Mouse (Mus musculus): ENCODE results near the gene Tnni1. TPM values are rescaled to one million over a fixed set of nuclear protein-coding genes. Genes with fewer than 3 reads are reported as not detected.

Tnni1 gene
- total RNA-seq, 2 experiments from 2014 or later = 0.26 TPM; not detected in 1

GRCm38 (mm10) chr1:135800192-135800950, 21.1 kb downstream of the Tnni1 start:
- no peak for DNase-seq (ENCODE audit: low spot score in 2 of 2)

GRCm38 (mm10) chr1:135807546-135807945, 28.3 kb downstream of the Tnni1 start:
- DNase-seq (ENCODE audit: low spot score in 2 of 2) = no peak

GRCm38 (mm10) chr1:135810180-135810579, 30.9 kb downstream of the Tnni1 start:
- no peak for DNase-seq (ENCODE audit: low spot score in 2 of 2)

- peak; percentile 77 to 85 for DNase-seq (ENCODE audit: low spot score in 2 of 2)
Observed at GRCm38 (mm10) chr1:135811016-135811646, 31.9 kb downstream of the Tnni1 start.

- no peak for DNase-seq (ENCODE audit: low spot score in 2 of 2)
Observed at GRCm38 (mm10) chr1:135812205-135812604, 33.0 kb downstream of the Tnni1 start.

- DNase-seq (ENCODE audit: low spot score in 2 of 2) = no peak
Observed at GRCm38 (mm10) chr1:135812618-135813017, 33.4 kb downstream of the Tnni1 start.

- no peak for DNase-seq (ENCODE audit: low spot score in 2 of 2)
Observed at GRCm38 (mm10) chr1:135813071-135813470, 33.8 kb downstream of the Tnni1 start.

- DNase-seq (ENCODE audit: low spot score in 2 of 2) = no peak
Observed at GRCm38 (mm10) chr1:135813687-135814395, 34.6 kb downstream of the Tnni1 start.

- no peak for DNase-seq (ENCODE audit: low spot score in 2 of 2)
Observed at GRCm38 (mm10) chr1:135814531-135814930, 35.3 kb downstream of the Tnni1 start.

GRCm38 (mm10) chr1:135817595-135817994, 38.4 kb downstream of the Tnni1 start:
- no peak for DNase-seq (ENCODE audit: low spot score in 2 of 2)

- no peak for DNase-seq (ENCODE audit: low spot score in 2 of 2)
Observed at GRCm38 (mm10) chr1:135818481-135819086, 39.4 kb downstream of the Tnni1 start, which contains the start of gene Lad1. TSS of gene Lad1 (plus strand) at chr1:135818598.

GRCm38 (mm10) chr1:135820071-135820470, 40.8 kb downstream of the Tnni1 start:
- DNase-seq (ENCODE audit: low spot score in 2 of 2) = no peak

- no peak for DNase-seq (ENCODE audit: low spot score in 2 of 2)
Observed at GRCm38 (mm10) chr1:135820736-135821364, 41.6 kb downstream of the Tnni1 start.

GRCm38 (mm10) chr1:135821780-135822179, 42.5 kb downstream of the Tnni1 start:
- DNase-seq (ENCODE audit: low spot score in 2 of 2) = no peak

- DNase-seq (ENCODE audit: low spot score in 2 of 2) = no peak
Observed at GRCm38 (mm10) chr1:135828918-135829317, 49.7 kb downstream of the Tnni1 start.

- no peak for DNase-seq (ENCODE audit: low spot score in 2 of 2)
Observed at GRCm38 (mm10) chr1:135834206-135834859, 55.1 kb downstream of the Tnni1 start.

- DNase-seq (ENCODE audit: low spot score in 2 of 2) = no peak
Observed at GRCm38 (mm10) chr1:135834983-135835382, 55.7 kb downstream of the Tnni1 start.

GRCm38 (mm10) chr1:135835716-135836483, 56.7 kb downstream of the Tnni1 start, which contains the start of gene Tnnt2:
TSS of gene Tnnt2 (plus strand) at chr1:135836354.
- DNase-seq (ENCODE audit: low spot score in 2 of 2) = no peak

GRCm38 (mm10) chr1:135838626-135839025, 59.4 kb downstream of the Tnni1 start:
- no peak for DNase-seq (ENCODE audit: low spot score in 2 of 2)

GRCm38 (mm10) chr1:135839065-135839464, 59.8 kb downstream of the Tnni1 start:
- DNase-seq (ENCODE audit: low spot score in 2 of 2) = no peak
